Mouse (Mus musculus): ENCODE results near the gene Cfl1.
A peak's percentile ranks its signal among the peaks of the same experiment; 100 is the strongest.

Cfl1 gene

DNA sequence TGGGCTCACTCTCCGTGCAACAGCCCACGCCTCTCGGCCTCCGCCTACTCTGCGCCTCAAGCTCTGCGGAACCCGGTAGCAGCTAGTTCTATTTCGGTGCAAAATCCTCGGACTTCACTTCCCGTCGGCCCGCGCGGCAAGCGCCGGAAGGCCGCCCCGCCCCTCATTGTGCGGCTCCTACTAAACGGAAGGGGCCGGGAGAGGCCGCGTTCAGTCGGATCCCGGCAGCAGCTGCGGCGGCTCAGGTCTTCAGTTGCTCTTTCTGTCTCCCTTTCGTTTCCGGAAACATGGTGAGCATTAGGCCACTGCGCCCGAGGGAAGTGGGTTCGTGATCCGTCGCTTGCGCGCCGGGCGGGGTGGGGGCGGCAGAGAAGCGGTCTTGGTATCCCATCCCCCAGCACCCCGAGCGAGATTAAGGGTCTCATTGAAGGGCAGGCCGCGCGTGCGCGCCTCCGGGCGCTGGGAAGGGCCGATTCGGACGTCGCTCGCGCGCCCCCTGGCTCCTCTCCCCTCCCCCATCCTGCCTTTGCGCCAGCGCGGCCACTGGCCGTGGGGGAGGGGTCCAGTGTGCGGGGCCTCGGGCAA is at the start of gene Cfl1:
Cfl1 (plus strand) TSS at position 143 of the 585 bp plus-strand sequence.
- peak; percentile 94 for DNase-seq (ENCODE audit: low spot score)

DNA sequence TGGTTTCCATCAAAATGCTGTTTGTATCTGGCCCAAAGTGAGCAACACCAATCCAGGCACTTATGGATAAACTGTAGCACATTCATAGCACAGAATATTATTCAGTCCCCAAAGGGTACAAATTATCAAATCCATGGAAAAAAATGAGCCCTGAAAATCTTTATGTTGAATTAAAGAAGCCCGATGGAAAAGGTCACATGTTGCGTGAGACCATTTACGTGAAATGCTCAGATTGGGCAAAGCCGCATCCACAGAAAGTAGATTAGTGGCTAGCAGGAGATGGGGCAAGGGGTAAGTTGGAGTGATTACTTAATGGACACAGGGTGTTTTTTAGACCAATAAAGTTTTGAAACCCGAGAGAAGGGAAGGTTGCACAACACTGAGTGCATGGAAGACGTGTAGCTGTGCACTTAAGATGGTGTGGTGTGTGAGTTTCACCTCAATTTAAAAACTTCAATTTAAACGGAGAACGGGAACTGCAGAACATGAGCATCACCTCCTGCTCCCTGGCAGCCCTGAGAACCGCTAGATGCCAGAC is 45.8 kb upstream of the Cfl1 start:
- DNase-seq (ENCODE audit: low spot score): no peak

- DNase-seq (ENCODE audit: low spot score): no peak
Observed at GRCm38 (mm10) chr19:5444954-5445353, 45.3 kb upstream of the Cfl1 start.

DNA sequence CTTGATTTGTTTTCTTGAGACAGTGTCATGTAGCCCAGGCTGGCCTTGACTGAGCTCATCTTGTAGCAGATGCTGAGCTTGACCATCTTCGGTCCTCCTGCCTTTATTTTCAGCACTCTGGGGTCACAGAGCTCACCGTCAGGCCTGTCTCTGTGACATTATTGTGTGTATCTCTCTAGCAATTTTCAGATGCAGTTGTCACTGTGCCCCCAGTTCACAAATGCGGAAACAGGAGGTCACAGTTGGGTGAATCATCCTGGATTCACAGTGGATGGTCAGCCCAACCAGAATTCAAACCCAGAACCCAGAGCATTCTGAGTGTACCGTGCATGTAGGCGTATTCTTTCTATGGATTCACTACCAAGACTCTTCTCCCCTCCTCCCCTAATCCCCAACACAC is 44.5 kb upstream of the Cfl1 start:
- no peak for DNase-seq (ENCODE audit: low spot score)

- peak; percentile 76 for DNase-seq (ENCODE audit: low spot score)
Observed at GRCm38 (mm10) chr19:5447515-5448353, 42.5 kb upstream of the Cfl1 start, which contains the start of gene Fosl1. Gene Fosl1 (plus strand): TSS chr19:5447547.

GRCm38 (mm10) chr19:5448354-5449150 is 41.7 kb upstream of the Cfl1 start:
- no peak for DNase-seq (ENCODE audit: low spot score)

DNA sequence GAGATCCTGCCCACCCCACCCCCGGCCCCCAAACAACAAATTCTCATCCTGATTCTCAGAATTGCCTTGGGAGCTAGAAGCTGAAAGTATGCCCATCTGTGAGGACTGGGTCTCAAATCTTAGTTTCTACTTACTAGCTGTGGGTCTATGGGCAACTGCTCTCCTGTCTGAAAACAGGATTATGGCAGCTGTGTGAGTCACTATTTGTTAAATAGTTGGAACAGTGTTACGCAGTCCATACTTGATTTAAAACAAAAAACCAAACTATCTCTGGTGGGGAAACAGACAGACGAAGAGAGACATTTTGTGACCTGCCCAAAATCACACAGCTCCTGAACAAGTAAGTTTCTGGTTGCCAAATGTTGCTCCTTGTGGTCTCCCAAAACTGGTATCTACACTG is 40.6 kb upstream of the Cfl1 start:
- no peak for DNase-seq (ENCODE audit: low spot score)

- no peak for DNase-seq (ENCODE audit: low spot score)
Observed at GRCm38 (mm10) chr19:5451766-5452165, 38.5 kb upstream of the Cfl1 start.

DNA sequence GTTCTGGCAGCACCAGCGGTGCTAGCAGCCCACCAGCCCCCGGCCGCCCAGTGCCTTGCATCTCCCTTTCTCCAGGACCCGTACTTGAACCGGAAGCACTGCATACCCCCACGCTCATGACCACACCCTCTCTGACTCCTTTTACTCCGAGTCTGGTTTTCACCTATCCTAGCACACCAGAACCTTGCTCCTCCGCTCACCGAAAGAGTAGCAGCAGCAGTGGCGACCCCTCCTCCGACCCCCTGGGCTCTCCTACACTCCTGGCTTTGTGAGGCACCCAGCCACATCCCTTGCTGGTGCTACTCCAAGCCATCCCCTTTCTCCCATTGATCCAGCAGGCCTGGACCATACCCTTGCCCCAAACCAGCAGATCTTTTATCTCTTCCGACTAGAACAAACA is 35.2 kb upstream of the Cfl1 start:
- DNase-seq (ENCODE audit: low spot score): no peak

- DNase-seq (ENCODE audit: low spot score): no peak
Observed at GRCm38 (mm10) chr19:5455568-5455967, 34.7 kb upstream of the Cfl1 start.

- no peak for DNase-seq (ENCODE audit: low spot score)
Observed at GRCm38 (mm10) chr19:5456241-5456921, 33.9 kb upstream of the Cfl1 start.

- DNase-seq (ENCODE audit: low spot score): peak; percentile 94
Observed at GRCm38 (mm10) chr19:5456922-5457745, 33.1 kb upstream of the Cfl1 start.

- DNase-seq (ENCODE audit: low spot score): no peak
Observed at GRCm38 (mm10) chr19:5457746-5458442, 32.4 kb upstream of the Cfl1 start, which contains the start of gene Ccdc85b. Gene Ccdc85b (minus strand): TSS chr19:5457894.

DNA sequence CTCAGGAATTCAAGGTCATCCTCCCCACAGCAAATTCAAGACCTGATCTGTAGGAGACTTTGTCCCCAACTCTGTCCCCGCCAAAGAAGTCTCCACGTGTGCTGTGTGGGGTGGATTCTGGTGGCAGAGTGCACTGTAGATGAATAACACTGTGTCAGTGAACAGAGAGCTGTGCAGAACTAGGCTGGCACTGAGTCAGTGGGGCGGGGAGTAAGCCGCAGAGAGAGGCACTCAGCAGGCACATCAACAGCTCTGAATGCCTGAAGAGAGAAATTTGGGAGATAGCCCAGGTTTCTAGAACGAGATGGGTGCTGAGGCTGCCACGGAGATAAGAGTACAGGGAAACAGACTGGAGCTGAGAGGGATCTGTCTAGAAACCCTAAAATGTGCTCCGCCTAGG is 31.2 kb upstream of the Cfl1 start:
- no peak for DNase-seq (ENCODE audit: low spot score)

- no peak for DNase-seq (ENCODE audit: low spot score)
Observed at GRCm38 (mm10) chr19:5459896-5460295, 30.4 kb upstream of the Cfl1 start.

DNA sequence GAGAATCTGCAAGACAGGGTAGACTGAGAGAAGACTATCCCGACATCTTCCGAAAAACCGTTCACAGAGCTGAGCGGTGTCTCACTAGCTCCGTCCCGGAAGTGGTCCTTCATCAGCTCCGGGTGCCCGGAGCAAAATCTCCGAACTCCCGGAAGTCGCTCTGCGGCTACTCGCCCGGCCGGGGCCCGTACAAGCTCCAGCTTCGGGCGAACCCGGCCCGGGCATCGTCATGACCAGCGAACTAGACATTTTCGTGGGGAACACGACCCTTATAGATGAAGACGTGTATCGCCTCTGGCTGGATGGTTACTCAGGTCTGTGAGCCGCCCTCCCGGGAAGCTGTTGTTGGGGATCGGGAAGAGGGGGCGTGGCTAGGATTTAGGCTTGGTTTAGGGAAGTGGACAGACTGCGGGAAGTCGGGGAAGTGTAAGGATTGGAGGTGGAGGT is 29.8 kb upstream of the Cfl1 start, which contains the start of gene Fibp:
Fibp (plus strand) TSS at position 151 of the 447 bp plus-strand sequence.
- peak; percentile 89 for DNase-seq (ENCODE audit: low spot score)

- DNase-seq (ENCODE audit: low spot score): no peak
Observed at GRCm38 (mm10) chr19:5461411-5461810, 28.8 kb upstream of the Cfl1 start.

GRCm38 (mm10) chr19:5463212-5463611 is 27.0 kb upstream of the Cfl1 start:
- DNase-seq (ENCODE audit: low spot score): no peak

- no peak for DNase-seq (ENCODE audit: low spot score)
Observed at GRCm38 (mm10) chr19:5463791-5464562, 26.3 kb upstream of the Cfl1 start.

Data from testis, postnatal 14 days (tissue).